Mouse (Mus musculus): ENCODE measurements around the gene Eapp.
"Not testable (repeated sequence)": the region's sequence is repeated elsewhere in the genome, so short reads cannot be mapped to it uniquely, and the experiment has no call there.

The Eapp gene

GRCm38 (mm10) chr12:54695511-54696241, at the start of gene Eapp:
Gene Eapp (minus strand): TSS chr12:54695897.
- DNase-seq (ENCODE audit: extremely low read depth, insufficient read length, low spot score) = peak; percentile 91

- not testable (repeated sequence) for DNase-seq (ENCODE audit: extremely low read depth, insufficient read length, low spot score)
Measured at GRCm38 (mm10) chr12:54738661-54739243, 43.1 kb upstream of the Eapp start.

- not testable (repeated sequence) for DNase-seq (ENCODE audit: extremely low read depth, insufficient read length, low spot score)
Measured at GRCm38 (mm10) chr12:54737891-54738660, 42.4 kb upstream of the Eapp start.

- not testable (repeated sequence) for DNase-seq (ENCODE audit: extremely low read depth, insufficient read length, low spot score)
Measured at GRCm38 (mm10) chr12:54734307-54735131, 38.8 kb upstream of the Eapp start.

GRCm38 (mm10) chr12:54729140-54730059, 33.7 kb upstream of the Eapp start:
- not testable (repeated sequence) for DNase-seq (ENCODE audit: extremely low read depth, insufficient read length, low spot score)

DNA sequence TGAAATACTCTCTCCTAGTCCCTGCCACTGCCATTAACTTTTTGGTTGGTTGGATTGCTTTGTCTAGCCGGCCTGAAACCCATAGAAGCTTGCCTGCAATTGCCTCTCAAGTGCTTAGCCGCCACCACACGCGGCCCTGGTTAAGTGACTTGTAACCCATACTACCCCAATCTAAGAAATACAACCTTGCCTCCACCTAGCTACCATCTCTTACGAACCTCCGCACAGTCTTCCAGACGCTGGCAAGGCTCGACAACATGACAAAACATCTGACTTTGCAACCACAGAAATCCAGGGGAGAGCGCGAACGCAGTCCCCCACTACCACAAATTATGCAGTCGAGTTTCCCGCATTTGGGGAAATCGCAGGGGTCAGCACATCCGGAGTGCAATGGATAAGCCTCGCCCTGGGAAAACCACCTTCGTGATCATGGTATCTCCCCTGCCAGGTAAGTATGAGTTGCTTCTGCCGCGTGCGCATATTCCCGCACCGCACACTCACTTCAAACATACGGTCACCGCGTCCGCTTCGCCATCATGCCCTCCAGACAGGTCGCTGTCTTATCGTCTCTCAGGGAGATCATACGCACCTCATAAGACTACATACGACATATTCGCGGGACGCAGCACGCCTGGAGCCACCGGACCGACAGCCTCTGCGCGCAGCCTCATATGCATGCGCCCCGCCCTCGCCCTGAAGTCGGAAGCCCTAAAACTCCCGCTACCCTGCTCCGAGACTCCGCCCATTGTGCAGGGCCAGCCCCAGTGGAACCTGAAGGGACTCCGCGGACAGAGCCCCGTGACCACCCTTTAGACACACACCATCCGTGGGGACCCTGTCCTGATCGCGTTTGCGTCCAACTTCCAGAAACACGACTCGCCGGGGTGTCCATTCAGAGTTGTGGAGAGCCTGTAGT, 23.4 kb upstream of the Eapp start:
- DNase-seq (ENCODE audit: extremely low read depth, insufficient read length, low spot score) = not testable (repeated sequence)

DNA sequence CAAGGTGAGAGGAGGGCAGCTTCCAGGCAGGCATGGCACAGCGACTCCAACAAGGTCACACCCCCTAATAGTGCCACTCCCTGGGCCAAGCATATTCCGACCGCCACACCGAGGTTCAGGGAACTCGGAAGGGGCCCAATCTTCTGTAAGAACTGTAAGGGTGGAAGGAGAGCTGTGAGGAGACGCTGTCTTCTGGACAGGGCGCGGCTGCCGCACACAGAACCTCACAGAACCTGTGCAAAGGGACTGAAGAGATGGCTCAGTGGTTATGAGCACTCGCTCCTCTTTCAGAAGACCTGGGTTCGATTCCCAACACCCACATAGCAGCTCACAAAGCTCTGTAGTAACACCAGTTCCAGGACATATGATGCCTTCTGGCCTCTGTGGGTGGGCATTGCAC, 21.8 kb upstream of the Eapp start:
- not testable (repeated sequence) for DNase-seq (ENCODE audit: extremely low read depth, insufficient read length, low spot score)

- not testable (repeated sequence) for DNase-seq (ENCODE audit: extremely low read depth, insufficient read length, low spot score)
Measured at GRCm38 (mm10) chr12:54713822-54714626, 18.3 kb upstream of the Eapp start.

DNA sequence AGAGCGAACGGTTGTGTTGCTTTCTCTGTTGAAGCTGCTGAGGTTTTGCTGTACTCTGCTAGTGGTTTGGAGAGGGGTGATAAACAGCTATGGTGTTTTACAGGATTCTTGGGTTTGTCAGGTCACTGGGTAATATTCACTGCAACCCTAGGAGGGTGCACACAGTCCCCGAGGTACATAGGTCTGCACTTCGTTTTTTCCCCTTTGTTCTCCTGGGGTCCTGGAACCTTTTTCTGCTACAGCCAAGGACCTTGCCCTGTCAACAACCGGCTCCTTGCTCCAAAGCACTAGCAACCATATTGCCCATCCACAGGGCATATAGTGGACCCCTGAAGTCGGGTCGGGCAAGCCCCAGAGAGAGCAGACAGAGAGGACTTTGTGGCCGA, 14.8 kb upstream of the Eapp start:
- DNase-seq (ENCODE audit: extremely low read depth, insufficient read length, low spot score) = not testable (repeated sequence)

GRCm38 (mm10) chr12:54709691-54710493, 14.2 kb upstream of the Eapp start:
- DNase-seq (ENCODE audit: extremely low read depth, insufficient read length, low spot score) = not testable (repeated sequence)

DNA sequence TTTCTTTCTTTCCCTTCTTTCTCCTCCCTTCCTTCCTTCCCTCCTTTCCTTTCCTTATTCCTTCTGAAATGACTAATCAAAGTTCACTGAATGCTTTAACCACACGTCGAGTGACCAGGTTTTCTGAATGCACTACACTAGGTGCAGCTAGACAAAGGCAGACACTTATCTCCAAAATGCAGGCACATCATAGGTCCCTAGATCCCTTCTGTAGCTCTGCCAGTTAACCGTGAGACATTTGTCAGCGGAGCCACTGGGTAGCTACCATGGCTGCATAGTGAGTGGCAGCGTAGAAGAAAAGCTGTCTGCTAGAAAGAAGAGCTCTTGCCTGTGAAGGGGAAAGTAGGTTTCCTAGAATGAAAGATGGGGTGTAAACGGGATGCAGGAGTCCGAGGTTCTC, 3.7 kb upstream of the Eapp start:
- DNase-seq (ENCODE audit: extremely low read depth, insufficient read length, low spot score) = no peak

DNA sequence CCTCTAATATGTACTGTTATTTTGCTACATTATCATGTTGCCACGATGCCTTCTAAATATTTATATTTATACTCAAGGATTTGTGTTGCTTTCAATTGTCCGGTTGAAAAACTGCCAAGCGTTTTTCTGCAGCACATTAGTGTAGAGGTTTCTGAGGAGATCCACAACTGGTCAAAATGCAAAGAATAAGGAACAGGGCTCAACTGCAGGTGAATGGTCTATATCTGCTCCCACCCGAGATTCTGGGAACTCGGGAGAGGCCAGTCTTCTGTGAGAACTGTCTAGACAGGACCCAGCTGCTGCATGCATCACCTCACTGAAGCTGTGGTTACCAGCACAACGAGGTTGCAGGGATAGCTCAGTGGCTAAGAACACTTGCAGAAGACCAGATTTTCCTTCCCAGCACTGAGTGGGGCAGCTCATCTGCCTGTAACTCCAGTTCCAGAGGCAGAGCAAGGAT, 2.1 kb upstream of the Eapp start:
- DNase-seq (ENCODE audit: extremely low read depth, insufficient read length, low spot score) = no peak

DNA sequence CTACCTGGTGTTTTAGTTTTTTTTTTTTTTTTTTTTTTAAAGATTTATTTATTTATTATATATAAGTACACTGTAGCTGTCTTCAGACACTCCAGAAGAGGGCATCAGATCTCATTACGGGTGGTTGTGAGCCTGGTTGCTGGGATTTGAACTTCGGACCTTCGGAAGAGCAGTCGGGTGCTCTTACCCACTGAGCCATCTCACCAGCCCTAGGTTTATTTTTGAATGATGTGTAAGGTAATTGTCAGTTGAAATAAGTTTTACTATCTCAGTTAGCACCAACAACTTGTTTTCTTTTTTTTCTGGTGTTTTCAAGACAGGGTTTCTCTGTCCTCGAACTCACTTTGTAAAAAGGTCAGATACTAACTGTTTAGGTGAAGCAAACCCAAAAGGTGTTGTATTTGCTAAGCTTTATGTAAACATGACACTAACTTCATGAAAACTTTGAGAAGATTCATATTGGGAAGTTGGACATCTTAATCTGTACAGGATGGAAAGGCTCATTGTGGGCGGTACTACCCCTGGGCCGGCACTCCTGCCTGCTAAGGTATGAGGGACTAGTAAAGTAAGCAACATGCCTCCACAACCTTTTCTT, 1.4 kb upstream of the Eapp start:
- peak; percentile 81 for DNase-seq (ENCODE audit: extremely low read depth, insufficient read length, low spot score)

DNA sequence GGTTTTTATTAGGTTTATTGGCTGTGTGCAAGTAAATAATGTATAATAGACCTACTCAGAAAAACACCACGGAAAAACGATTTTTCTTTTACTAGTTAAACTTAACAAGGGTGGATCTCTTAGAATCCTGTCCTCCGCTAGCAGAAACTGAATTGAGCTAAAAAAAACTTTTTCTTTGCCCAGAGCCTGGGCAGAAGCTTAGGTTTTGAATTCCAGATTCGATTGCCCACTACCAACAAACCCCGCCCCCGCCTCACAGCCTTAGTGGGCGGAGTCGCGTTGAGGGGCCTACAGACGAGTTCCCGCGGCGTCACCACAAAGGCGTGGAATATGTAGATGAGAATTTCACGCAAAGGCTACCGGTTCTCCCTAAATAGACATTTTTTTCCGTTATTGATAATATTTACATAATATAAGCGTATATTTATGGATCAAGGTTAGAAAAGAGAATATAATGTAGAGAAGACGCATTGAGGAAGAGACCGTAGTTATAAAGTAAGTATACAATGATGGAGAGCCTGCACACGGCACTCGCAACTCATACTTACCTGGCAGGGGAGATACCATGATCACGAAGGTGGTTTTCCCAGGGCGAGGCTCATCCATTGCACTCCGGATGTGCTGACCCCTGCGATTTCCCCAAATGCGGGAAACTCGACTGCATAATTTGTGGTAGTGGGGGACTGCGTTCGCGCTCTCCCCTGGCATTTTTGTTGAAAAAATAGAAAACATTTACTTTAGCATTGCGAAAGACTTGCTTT, 725 bp upstream of the Eapp start:
- peak; percentile 71 for DNase-seq (ENCODE audit: extremely low read depth, insufficient read length, low spot score)

GRCm38 (mm10) chr12:54694847-54695510, 718 bp downstream of the Eapp start:
- no peak for DNase-seq (ENCODE audit: extremely low read depth, insufficient read length, low spot score)
